Mouse (Mus musculus) heart, embryonic 16.5 days (tissue): ENCODE measurements around the gene 9530003J23Rik. TPM values are rescaled to one million over a fixed set of nuclear protein-coding genes. Genes with fewer than 3 reads are reported as not detected.

Experiments
- ATAC-seq: fragments of 200-750 bp; cut with Nextera tagmentation; replicated peaks from 2 replicates; pipeline ENCODE4 v1.8.0; 2017; ENCODE audit warnings: moderate number of reproducible peaks; ENCODE audit not compliant: insufficient read depth, low FRiP score; ENCODE audit errors: extremely low read depth
- H3K27ac ChIP-seq: fragments of 300-500 bp; sonication (generic); 2 replicates; pipeline ENCODE4 v1.5.1; 2014; ENCODE audit warnings: mild to moderate bottlenecking, low read length, control low read depth, moderate library complexity
- H3K27me3 ChIP-seq: fragments of 300-500 bp; sonication (generic); 2 replicates; pipeline ENCODE4 v1.6.1; 2014; ENCODE audit warnings: low read length, mixed read lengths; ENCODE audit not compliant: control insufficient read depth, insufficient read depth
- H3K36me3 ChIP-seq: fragments of 300-500 bp; sonication (generic); 2 replicates; pipeline ENCODE4 v1.6.1; 2014; ENCODE audit not compliant: control insufficient read depth, insufficient read depth
- H3K4me1 ChIP-seq: fragments of 300-500 bp; sonication (generic); 2 replicates; pipeline ENCODE4 v1.6.1; 2014; ENCODE audit warnings: low read length, mixed read lengths; ENCODE audit not compliant: control insufficient read depth, insufficient read depth
- H3K4me2 ChIP-seq: fragments of 300-500 bp; sonication (generic); 2 replicates; pipeline ENCODE4 v1.6.1; 2014; ENCODE audit warnings: low read depth, mild to moderate bottlenecking, control low read depth, low read length
- H3K4me3 ChIP-seq: fragments of 300-500 bp; sonication (generic); 2 replicates; pipeline ENCODE4 v1.5.1; 2014; ENCODE audit warnings: mild to moderate bottlenecking, control low read depth, low read length
- H3K9ac ChIP-seq: fragments of 300-500 bp; sonication (generic); 2 replicates; pipeline ENCODE4 v1.6.1; 2014; ENCODE audit warnings: low read length, control low read depth
- H3K9me3 ChIP-seq: fragments of 300-500 bp; sonication (generic); replicated peaks from 2 replicates; pipeline ENCODE4 v1.6.1; 2016; ENCODE audit warnings: low read length; ENCODE audit not compliant: control insufficient read depth
- WGBS: fragments of 180-500 bp; shearing (Covaris S2); extraction: QIAGEN DNeasy Blood & Tissue Kit; methylation state at CpG from one replicate; pipeline ENCODE4 v1.1.7; 2014; 5-methylcytosine and 5-hydroxymethylcytosine counted together
- polyA plus RNA-seq: library from polyadenylated mRNA; unstranded; fragments of >200 nt; fragmentation: Nextera tagmentation; extraction: Ambion mirVana; gene quantifications from 2 replicates; pipeline ENCODE4 v1.2.1, GENCODE M21; 2015

9530003J23Rik gene
- polyA plus RNA-seq, 1 experiment from 2014 or later, result not detected

- Histone ChIP-seq H3K27ac (no peak overlapping the region), H3K9ac (no peak overlapping the region), H3K36me3 (no peaks in the 10 kb centered on the region), H3K4me3 (no peak overlapping the region), H3K27me3 (no peaks in the 10 kb centered on the region), H3K4me1 (0 out of 2 replicates have a peak, but pooled peaks cover 2% of the 10 kb centered on the region), H3K4me2 (no peak overlapping the region), H3K9me3 (no peaks in the 10 kb centered on the region)
- WGBS, result 64% methylated on average over 2 of the region's 2 CpGs
- ATAC-seq, result peak; percentile 59; the same call in 1 of the 2 replicates
These were observed 34.9 kb downstream of the 9530003J23Rik start for GRCm38 (mm10) chr10:117203558-117203981.

- Histone ChIP-seq H3K27ac (no peak overlapping the region), H3K4me3 (no peak overlapping the region), H3K9me3 (no peaks in the 10 kb centered on the region), H3K9ac (no peak overlapping the region), H3K4me1 (0 out of 2 replicates have a peak, but pooled peaks cover 2% of the 10 kb centered on the region), H3K4me2 (no peak overlapping the region), H3K36me3 (no peaks in the 10 kb centered on the region), H3K27me3 (no peaks in the 10 kb centered on the region)
- no peak for ATAC-seq
- 38% methylated on average over 17 of the region's 17 CpGs for WGBS
These were observed 35.4 kb downstream of the 9530003J23Rik start for GRCm38 (mm10) chr10:117202981-117203557.

GRCm38 (mm10) chr10:117199701-117200100 is 38.8 kb downstream of the 9530003J23Rik start:
- Histone ChIP-seq H3K27me3 (no peaks in the 10 kb centered on the region), H3K9me3 (no peaks in the 10 kb centered on the region), H3K9ac (no peak overlapping the region), H3K27ac (no peak overlapping the region), H3K4me3 (no peak overlapping the region), H3K36me3 (no peaks in the 10 kb centered on the region), H3K4me2 (no peak overlapping the region), H3K4me1 (0 out of 2 replicates have a peak, but pooled peaks cover 2% of the 10 kb centered on the region)
- ATAC-seq, result no peak
- 77% methylated on average over 3 of the region's 3 CpGs for WGBS

- no peak overlapping the region for H3K9ac ChIP-seq
- no peak overlapping the region for H3K27ac ChIP-seq
- H3K36me3 ChIP-seq, result no peaks in the 10 kb centered on the region
- H3K4me3 ChIP-seq, result no peak overlapping the region
- H3K27me3 ChIP-seq, result no peaks in the 10 kb centered on the region
- WGBS, result 86% methylated on average over 3 of the region's 3 CpGs
- H3K9me3 ChIP-seq, result no peaks in the 10 kb centered on the region
- H3K4me1 ChIP-seq, result no peaks in the 10 kb centered on the region
- ATAC-seq, result no peak
- no peak overlapping the region for H3K4me2 ChIP-seq
These were observed 41.8 kb downstream of the 9530003J23Rik start for GRCm38 (mm10) chr10:117196696-117197095.

GRCm38 (mm10) chr10:117195748-117196147 is 42.8 kb downstream of the 9530003J23Rik start:
- H3K27me3 ChIP-seq, result no peaks in the 10 kb centered on the region
- 93% methylated on average over 4 of the region's 4 CpGs for WGBS
- no peaks in the 10 kb centered on the region for H3K9me3 ChIP-seq
- no peaks in the 10 kb centered on the region for H3K4me1 ChIP-seq
- no peaks in the 10 kb centered on the region for H3K36me3 ChIP-seq
- H3K27ac ChIP-seq, result no peak overlapping the region
- no peak overlapping the region for H3K4me2 ChIP-seq
- H3K4me3 ChIP-seq, result no peak overlapping the region
- no peak overlapping the region for H3K9ac ChIP-seq
- ATAC-seq, result no peak

- Histone ChIP-seq H3K4me1 (no peaks in the 10 kb centered on the region), H3K27ac (no peak overlapping the region), H3K9me3 (no peaks in the 10 kb centered on the region), H3K9ac (no peak overlapping the region), H3K4me2 (no peak overlapping the region), H3K27me3 (no peaks in the 10 kb centered on the region), H3K36me3 (no peaks in the 10 kb centered on the region), H3K4me3 (no peak overlapping the region)
- WGBS, result 81% methylated on average over 12 of the region's 12 CpGs
- ATAC-seq, result no peak
These were observed 43.5 kb downstream of the 9530003J23Rik start for GRCm38 (mm10) chr10:117195005-117195404.

- Histone ChIP-seq H3K9ac (no peak overlapping the region), H3K4me2 (no peak overlapping the region), H3K4me1 (no peaks in the 10 kb centered on the region), H3K4me3 (no peak overlapping the region), H3K9me3 (no peaks in the 10 kb centered on the region), H3K27me3 (no peaks in the 10 kb centered on the region), H3K36me3 (no peaks in the 10 kb centered on the region), H3K27ac (no peak overlapping the region)
- WGBS, result 84% methylated on average over 5 of the region's 5 CpGs
- no peak for ATAC-seq
These were observed 45.1 kb downstream of the 9530003J23Rik start for GRCm38 (mm10) chr10:117193364-117193763.

GRCm38 (mm10) chr10:117185399-117186089 is 53.0 kb downstream of the 9530003J23Rik start:
- WGBS, result 41% methylated on average over 9 of the region's 9 CpGs
- Histone ChIP-seq H3K27me3 (no peaks in the 10 kb centered on the region), H3K9me3 (no peaks in the 10 kb centered on the region), H3K4me2 (no peak overlapping the region), H3K27ac (no peak overlapping the region), H3K36me3 (no peaks in the 10 kb centered on the region), H3K4me3 (no peak overlapping the region), H3K9ac (no peak overlapping the region), H3K4me1 (peaks cover 10% of the 10 kb centered on the region)
- ATAC-seq, result no peak
